Mouse (Mus musculus) cerebellum, adult 2 months (tissue): ENCODE measurements around the gene Eps15l1. TPM values are rescaled to one million over a fixed set of nuclear protein-coding genes. Genes with fewer than 3 reads are reported as not detected.

Source experiments
- DNase-seq, 2 experiments: peaks; one replicate each; pipeline ENCODE4 v3.0.0; 2021
- H3K27ac ChIP-seq: fragments of 200-500 bp; 2 replicates; pipeline ENCODE4 v1.5.1; 2012; ENCODE audit warnings: low read length, control low read depth, inconsistent platforms; ENCODE audit not compliant: insufficient read depth
- H3K27me3 ChIP-seq: fragments of 200-500 bp; 2 replicates; pipeline ENCODE4 v1.6.1; 2012; ENCODE audit warnings: inconsistent platforms, mild to moderate bottlenecking, low read length, moderate library complexity; ENCODE audit not compliant: control insufficient read depth, insufficient read depth
- H3K4me1 ChIP-seq: fragments of 200-500 bp; 2 replicates; pipeline ENCODE4 v1.6.1; 2011; ENCODE audit warnings: low read length; ENCODE audit not compliant: control insufficient read depth, insufficient read depth
- H3K4me3 ChIP-seq: fragments of 200-500 bp; replicated peaks from 2 replicates; pipeline ENCODE3; 2011; ENCODE audit warnings: mild to moderate bottlenecking, low read depth, low read length, control low read depth; ENCODE audit not compliant: insufficient read depth
- CTCF ChIP-seq: fragments of 200-500 bp; IDR thresholded peaks from 2 replicates; pipeline ENCODE4 v1.5.1; 2011; ENCODE audit warnings: low read depth, mild to moderate bottlenecking, control low read depth, low read length, moderate library complexity, borderline replicate concordance; ENCODE audit not compliant: insufficient read depth
- POLR2A ChIP-seq: fragments of 200-500 bp; IDR thresholded peaks from 2 replicates; pipeline ENCODE4 v1.6.1; 2011; ENCODE audit warnings: low read length, control low read depth, borderline replicate concordance; ENCODE audit not compliant: insufficient read depth
- WGBS: fragments of 180-500 bp; shearing (Covaris S2); methylation state at CpG from one replicate; pipeline ENCODE4 v1.1.7; 2018; 5-methylcytosine and 5-hydroxymethylcytosine counted together
- polyA plus RNA-seq: library from polyadenylated mRNA; depleted of rRNA; stranded (reverse); fragments of >200 nt; gene quantifications from 2 replicates; pipeline ENCODE4 v1.2.3, GENCODE M21; 2012

Eps15l1 gene
- polyA plus RNA-seq, 1 experiment: 74.4 TPM

DNA sequence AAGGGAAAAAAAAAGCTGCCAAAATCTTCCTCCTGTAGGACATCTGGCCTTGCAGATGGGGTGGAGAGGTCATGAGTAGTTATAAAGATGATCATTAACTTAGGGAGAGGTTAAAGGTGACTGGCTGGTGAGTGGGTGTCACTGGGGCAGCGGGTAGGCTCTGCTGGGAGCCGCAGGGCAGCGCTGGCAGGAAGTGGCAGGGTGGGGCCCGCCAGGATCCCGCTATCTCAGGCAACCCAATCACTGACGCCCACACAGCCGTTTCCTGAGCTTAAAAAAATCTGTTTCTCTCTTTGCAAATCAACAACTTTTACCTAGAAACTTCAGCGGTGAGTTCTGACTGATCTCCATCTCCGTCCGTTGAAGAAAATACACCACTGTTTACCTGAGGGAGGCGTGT lies 67.0 kb downstream of the Eps15l1 start:
- WGBS: 84% methylated on average over 11 of the region's 11 CpGs
- no peak for TF ChIP-seq CTCF
- DNase-seq: no peak

DNA sequence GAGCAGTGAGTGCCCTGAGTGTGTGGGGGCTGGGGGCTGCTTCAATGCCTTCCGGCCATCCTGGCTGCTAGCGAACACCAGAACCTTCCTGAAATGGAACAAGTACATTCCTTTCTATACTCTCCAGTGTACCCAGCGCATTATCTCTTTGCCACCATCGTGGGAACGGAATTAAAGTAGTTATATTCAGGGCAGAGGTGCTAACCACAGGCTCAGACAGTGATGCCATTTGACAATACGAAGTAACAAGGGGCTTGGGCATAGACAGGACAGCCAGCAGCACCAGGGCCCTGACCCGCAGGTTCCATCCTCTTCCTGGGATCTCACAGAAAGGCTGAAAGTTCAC lies 67.6 kb downstream of the Eps15l1 start:
- Histone ChIP-seq H3K4me3 (no peak overlapping the region), H3K27ac (no peak overlapping the region), H3K4me1 (no peaks in the 10 kb centered on the region), H3K27me3 (no peaks in the 10 kb centered on the region)
- no peak for DNase-seq
- TF ChIP-seq CTCF: no peak
- no peak for TF ChIP-seq POLR2A
- WGBS: 87% methylated on average over 7 of the region's 7 CpGs

More for the DNA sequence above, 67.0 kb downstream of the Eps15l1 start:
- Histone ChIP-seq H3K4me1 (no peaks in the 10 kb centered on the region), H3K4me3 (no peak overlapping the region), H3K27ac (no peak overlapping the region), H3K27me3 (no peaks in the 10 kb centered on the region)

DNA sequence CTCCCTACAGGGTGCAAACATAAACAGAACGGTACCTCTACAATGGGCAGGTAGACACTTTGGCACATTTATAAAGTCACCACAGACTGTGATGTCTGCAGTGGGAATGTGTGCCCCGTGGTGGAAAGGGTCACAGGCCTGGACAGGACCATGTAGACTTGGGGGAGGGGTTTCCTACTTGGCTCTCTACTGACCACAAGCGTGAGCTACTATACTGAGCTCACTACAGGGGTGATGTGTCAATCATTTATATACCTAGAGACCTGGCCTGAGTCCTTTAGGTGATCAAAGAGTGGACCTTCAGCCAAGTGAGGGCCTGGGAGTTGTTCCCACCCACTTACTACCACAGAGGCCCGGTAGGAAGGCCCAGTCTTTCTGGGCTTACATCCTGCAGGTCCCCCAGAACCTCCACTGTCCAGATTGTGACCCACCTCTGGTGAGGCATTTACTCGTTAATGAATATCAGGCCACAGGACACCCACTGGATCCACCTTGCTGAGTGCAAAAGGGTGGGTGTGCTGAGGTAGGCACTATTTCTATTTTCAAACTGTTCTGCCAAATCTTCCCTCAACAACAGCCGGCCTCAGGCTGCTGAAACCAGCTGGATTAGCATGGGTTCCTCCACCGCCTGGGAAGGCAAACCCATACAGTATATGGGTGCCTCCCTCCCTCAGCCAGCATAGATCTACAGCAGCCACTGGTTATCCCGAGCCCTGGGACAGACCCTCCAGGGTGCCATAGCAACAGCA lies 68.1 kb downstream of the Eps15l1 start:
- 71% methylated on average over 8 of the region's 8 CpGs for WGBS
- TF ChIP-seq POLR2A (no peak), CTCF (no peak)
- DNase-seq: no peak
- Histone ChIP-seq H3K27ac (no peak overlapping the region), H3K27me3 (no peaks in the 10 kb centered on the region), H3K4me3 (no peak overlapping the region), H3K4me1 (no peaks in the 10 kb centered on the region)

DNA sequence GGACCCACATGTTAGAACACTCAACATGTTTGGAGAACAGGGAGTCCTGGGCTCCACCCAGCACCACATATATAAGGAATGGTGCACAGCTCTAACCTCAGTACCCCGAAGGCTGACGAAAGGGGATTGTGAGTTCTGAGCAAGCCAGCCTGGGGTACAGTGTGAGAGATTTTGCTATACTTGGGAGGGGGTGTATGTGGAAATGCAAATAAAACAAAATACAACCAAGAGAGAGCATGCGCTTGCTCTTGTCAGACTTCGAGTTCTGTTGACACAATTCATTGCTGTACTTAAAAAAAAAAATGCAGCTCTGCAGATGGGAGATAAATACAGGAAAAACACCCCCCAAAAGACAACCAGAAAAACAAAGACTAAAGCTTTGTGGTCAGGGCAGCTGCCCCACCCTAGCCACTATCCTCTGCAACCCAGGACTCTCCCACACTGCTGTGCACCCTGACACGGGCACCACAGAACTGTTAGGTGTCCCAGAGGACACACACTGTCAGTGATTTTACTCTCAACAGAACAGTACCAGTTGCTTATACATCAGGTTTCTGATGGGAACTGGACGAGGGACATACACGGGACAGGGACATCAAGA lies 69.8 kb downstream of the Eps15l1 start:
- Histone ChIP-seq H3K27me3 (no peaks in the 10 kb centered on the region), H3K4me1 (no peaks in the 10 kb centered on the region), H3K27ac (no peak overlapping the region), H3K4me3 (no peak overlapping the region)
- WGBS: 88% methylated on average over 7 of the region's 7 CpGs
- DNase-seq: no peak
- TF ChIP-seq CTCF (no peak), POLR2A (no peak)

DNA sequence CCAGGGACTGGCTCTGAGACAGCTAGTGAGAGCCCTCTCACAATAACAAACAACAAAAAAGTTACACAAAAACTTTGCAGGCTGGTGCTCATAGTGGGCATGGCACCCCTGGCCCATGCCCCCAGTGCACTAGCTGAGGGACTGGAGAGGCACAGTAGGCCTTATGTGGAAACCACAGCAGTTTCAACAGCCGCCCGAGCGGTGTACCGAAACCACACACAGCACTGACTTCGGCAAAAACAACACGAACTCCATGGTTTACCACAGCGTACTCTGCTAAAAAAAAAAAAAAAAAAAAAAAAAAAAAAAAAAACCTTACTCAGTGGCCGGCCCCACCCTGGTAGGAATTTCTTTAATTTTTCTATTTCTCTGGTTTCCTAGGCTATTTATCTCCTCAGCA lies 70.5 kb downstream of the Eps15l1 start:
- no peak overlapping the region for H3K4me3 ChIP-seq
- 94% methylated on average over 8 of the region's 8 CpGs for WGBS
- no peaks in the 10 kb centered on the region for H3K27me3 ChIP-seq
- TF ChIP-seq CTCF: no peak
- no peak for TF ChIP-seq POLR2A
- H3K27ac ChIP-seq: no peak overlapping the region
- DNase-seq: no peak
- H3K4me1 ChIP-seq: no peaks in the 10 kb centered on the region

DNA sequence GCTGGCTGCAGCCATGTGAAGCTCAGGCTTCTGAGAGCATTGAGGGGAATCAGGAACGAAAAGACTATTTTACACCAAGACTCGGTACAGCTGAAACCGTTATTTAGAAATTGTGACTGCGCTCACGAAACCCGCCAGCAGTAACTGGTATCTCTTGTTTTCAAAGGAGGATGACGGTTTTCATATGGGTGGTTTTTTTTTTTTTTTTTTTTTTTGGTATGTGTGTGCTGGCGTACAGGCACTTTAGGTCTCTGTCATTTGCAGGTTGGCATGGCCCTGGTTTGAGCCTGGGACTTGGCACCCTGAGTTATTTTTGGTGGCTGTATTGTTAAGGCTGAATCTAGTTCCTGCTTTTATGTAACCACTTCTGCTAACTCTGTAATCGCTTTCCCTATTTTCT lies 71.4 kb downstream of the Eps15l1 start:
- TF ChIP-seq POLR2A: no peak
- no peak for TF ChIP-seq CTCF
- H3K4me3 ChIP-seq: no peak overlapping the region
- WGBS: 87% methylated on average over 9 of the region's 9 CpGs
- H3K27ac ChIP-seq: no peak overlapping the region
- no peak for DNase-seq
- H3K4me1 ChIP-seq: no peaks in the 10 kb centered on the region
- no peaks in the 10 kb centered on the region for H3K27me3 ChIP-seq

DNA sequence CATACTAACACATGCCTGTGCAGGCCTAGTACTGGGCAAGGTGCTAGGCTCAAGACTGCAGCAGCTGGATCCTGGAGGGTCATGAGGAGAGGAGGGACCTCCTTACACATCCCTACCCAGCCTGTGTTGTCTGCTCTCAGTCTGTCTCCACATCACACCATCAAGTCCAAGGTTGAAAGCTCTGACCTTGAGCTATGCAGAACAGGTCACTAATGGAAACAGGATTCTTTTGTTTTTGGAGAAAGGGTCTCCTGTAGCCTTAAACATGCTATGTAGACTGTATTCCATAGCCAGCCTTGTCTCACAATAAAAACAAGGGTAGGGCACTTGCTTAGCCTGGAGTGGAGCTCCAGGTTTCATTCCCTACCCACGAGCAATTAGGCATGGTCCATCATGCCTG lies 72.3 kb downstream of the Eps15l1 start:
- no peak for DNase-seq
- H3K27ac ChIP-seq: no peak overlapping the region
- no peaks in the 10 kb centered on the region for H3K4me1 ChIP-seq
- H3K4me3 ChIP-seq: no peak overlapping the region
- no peaks in the 10 kb centered on the region for H3K27me3 ChIP-seq
- no peak for TF ChIP-seq CTCF
- TF ChIP-seq POLR2A: no peak
- 79% methylated on average over 1 of the region's 1 CpGs for WGBS

DNA sequence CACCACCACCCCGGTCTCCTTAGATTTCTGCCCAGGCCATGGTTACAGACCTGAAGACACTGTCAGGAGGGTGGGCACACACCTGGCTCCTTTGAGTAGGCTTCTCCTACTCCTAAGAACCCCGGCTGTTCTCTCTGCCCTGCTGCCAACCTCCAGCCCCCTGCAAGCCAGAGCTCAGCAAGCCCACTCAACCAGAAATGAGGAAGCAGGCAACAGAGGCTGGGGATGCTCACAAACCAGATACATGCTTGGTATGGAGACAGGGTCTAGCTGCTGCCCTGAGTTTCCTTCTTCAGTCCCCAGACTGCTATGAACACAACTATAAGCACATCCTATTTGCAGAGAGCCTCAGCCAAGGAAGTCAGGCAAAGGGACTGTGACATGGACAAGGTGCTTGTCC lies 73.1 kb downstream of the Eps15l1 start:
- no peak for TF ChIP-seq CTCF
- TF ChIP-seq POLR2A: no peak
- H3K4me3 ChIP-seq: no peak overlapping the region
- no peaks in the 10 kb centered on the region for H3K27me3 ChIP-seq
- no peak overlapping the region for H3K27ac ChIP-seq
- H3K4me1 ChIP-seq: no peaks in the 10 kb centered on the region; the same call in none of the 2 replicates
- DNase-seq: no peak
- 85% methylated on average over 2 of the region's 2 CpGs for WGBS

DNA sequence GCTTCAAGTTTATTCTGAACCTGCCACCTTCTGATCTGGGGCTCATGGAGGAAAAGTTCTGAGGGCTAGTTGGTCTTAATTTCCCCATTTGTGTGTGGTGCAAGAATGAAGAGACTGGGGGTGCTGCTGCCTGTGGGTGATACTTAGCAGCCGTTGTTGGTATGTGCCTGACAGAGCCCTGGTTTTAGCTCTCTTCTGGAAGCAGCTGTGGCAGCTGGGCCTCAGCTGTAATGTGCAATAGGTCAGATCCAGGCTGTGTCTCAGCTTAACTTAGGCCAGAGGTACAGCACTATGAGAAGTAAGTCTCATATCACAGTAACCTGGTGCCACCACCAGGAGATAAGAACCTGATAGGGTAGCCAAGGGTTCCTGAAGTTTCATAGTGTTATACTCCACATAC lies 73.7 kb downstream of the Eps15l1 start:
- Histone ChIP-seq H3K27ac (no peak overlapping the region), H3K4me3 (no peak overlapping the region), H3K4me1 (no peaks in the 10 kb centered on the region; the same call in none of the 2 replicates), H3K27me3 (no peaks in the 10 kb centered on the region)
- WGBS: 83% methylated on average over 1 of the region's 1 CpGs
- TF ChIP-seq POLR2A (no peak), CTCF (no peak)
- no peak for DNase-seq
